Mouse (Mus musculus): ENCODE results near the gene Zdhhc8. TPM values are rescaled to one million over a fixed set of nuclear protein-coding genes. Genes with fewer than 3 reads are reported as not detected.

Zdhhc8 gene
- 3.1 and 4.8 TPM in 2 replicates for total RNA-seq (2014; fragmentation: Nextera tagmentation)
- total RNA-seq (2017): 0.56 and 4.5 TPM in 2 replicates

- peak; percentile 5; the same call in 1 of the 2 replicates for ATAC-seq (replicated peaks; ENCODE audit: low FRiP score, low TSS enrichment, poor library complexity, severe bottlenecking)
These were observed at the start of gene Zdhhc8 for GRCm38 (mm10) chr16:18234671-18235388. TSS of gene Zdhhc8 (minus strand) at chr16:18235136.

- no peak for ATAC-seq (replicated peaks; ENCODE audit: low FRiP score, low TSS enrichment, poor library complexity, severe bottlenecking)
These were observed 40.2 kb upstream of the Zdhhc8 start for GRCm38 (mm10) chr16:18275166-18275565.

GRCm38 (mm10) chr16:18268182-18268581 is 33.2 kb upstream of the Zdhhc8 start:
- ATAC-seq (replicated peaks; ENCODE audit: low FRiP score, low TSS enrichment, poor library complexity, severe bottlenecking): peak; percentile 59; the same call in 1 of the 2 replicates

- ATAC-seq (replicated peaks; ENCODE audit: low FRiP score, low TSS enrichment, poor library complexity, severe bottlenecking): no peak
These were observed 30.1 kb upstream of the Zdhhc8 start for GRCm38 (mm10) chr16:18265024-18265423.

- no peak for ATAC-seq (replicated peaks; ENCODE audit: low FRiP score, low TSS enrichment, poor library complexity, severe bottlenecking)
These were observed 23.3 kb upstream of the Zdhhc8 start, which contains the start of gene Gm49776 for GRCm38 (mm10) chr16:18258221-18258620. TSS of gene Gm49776 (minus strand) at chr16:18258321.

GRCm38 (mm10) chr16:18253866-18254265 is 18.9 kb upstream of the Zdhhc8 start:
- ATAC-seq (replicated peaks; ENCODE audit: low FRiP score, low TSS enrichment, poor library complexity, severe bottlenecking): no peak

- no peak for ATAC-seq (replicated peaks; ENCODE audit: low FRiP score, low TSS enrichment, poor library complexity, severe bottlenecking)
These were observed 17.8 kb upstream of the Zdhhc8 start for GRCm38 (mm10) chr16:18252736-18253135.

- no peak for ATAC-seq (replicated peaks; ENCODE audit: low FRiP score, low TSS enrichment, poor library complexity, severe bottlenecking)
These were observed 16.2 kb upstream of the Zdhhc8 start for GRCm38 (mm10) chr16:18250828-18251790.

GRCm38 (mm10) chr16:18250231-18250630 is 15.3 kb upstream of the Zdhhc8 start:
- ATAC-seq (replicated peaks; ENCODE audit: low FRiP score, low TSS enrichment, poor library complexity, severe bottlenecking): no peak

- peak; percentile 28 for ATAC-seq (replicated peaks; ENCODE audit: low FRiP score, low TSS enrichment, poor library complexity, severe bottlenecking)
These were observed 14.5 kb upstream of the Zdhhc8 start for GRCm38 (mm10) chr16:18249364-18249967.

- peak; percentile 84 for ATAC-seq (replicated peaks; ENCODE audit: low FRiP score, low TSS enrichment, poor library complexity, severe bottlenecking)
These were observed 13.8 kb upstream of the Zdhhc8 start, which contains the start of the genes Trmt2a and Ranbp1 for GRCm38 (mm10) chr16:18248433-18249363. TSS of gene Trmt2a (plus strand) at chr16:18248679. TSS of gene Ranbp1 (minus strand) at chr16:18248732.

GRCm38 (mm10) chr16:18247521-18248399 is 12.8 kb upstream of the Zdhhc8 start:
- ATAC-seq (replicated peaks; ENCODE audit: low FRiP score, low TSS enrichment, poor library complexity, severe bottlenecking): no peak

- no peak for ATAC-seq (replicated peaks; ENCODE audit: low FRiP score, low TSS enrichment, poor library complexity, severe bottlenecking)
These were observed 6.6 kb upstream of the Zdhhc8 start for GRCm38 (mm10) chr16:18241581-18241980.

GRCm38 (mm10) chr16:18236676-18237501 is 2.0 kb upstream of the Zdhhc8 start:
- no peak for ATAC-seq (replicated peaks; ENCODE audit: low FRiP score, low TSS enrichment, poor library complexity, severe bottlenecking)

- ATAC-seq (replicated peaks; ENCODE audit: low FRiP score, low TSS enrichment, poor library complexity, severe bottlenecking): peak; percentile 27; the same call in 1 of the 2 replicates
These were observed 591 bp upstream of the Zdhhc8 start for GRCm38 (mm10) chr16:18235389-18236065.

Data from megakaryocyte-erythroid progenitor cell, adult 5-6 weeks (primary cell).